ENCODE assay signal across 20 mouse cellular contexts in the genomic region with DNA sequence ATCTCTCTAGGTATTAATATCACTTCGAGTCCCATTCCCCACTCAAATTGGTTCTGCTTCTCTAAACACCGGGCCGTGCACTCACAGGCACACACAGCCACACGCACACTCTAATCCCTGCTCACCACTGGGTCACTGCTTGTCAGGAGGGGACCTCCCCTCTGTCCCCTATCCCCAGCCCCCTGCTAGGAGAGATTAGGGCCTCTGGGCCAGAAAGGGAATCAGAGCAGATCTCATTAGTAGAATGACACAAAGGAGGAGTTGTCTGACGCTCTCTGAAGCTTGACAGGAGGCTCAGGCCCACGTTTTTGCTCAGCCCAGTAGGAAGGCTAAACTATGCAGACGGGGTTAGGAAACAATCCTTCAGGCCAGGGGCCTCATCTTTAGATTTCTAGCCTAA. TPM values are rescaled to one million over a fixed set of nuclear protein-coding genes. Genes with fewer than 3 reads are reported as not detected.
A peak's percentile ranks its signal among the peaks of the same experiment; 100 is the strongest.
DNase-seq lines count a peak whose midpoint lies in the region; ATAC-seq lines count a peak whose summit lies in the region.
"Had no signal": no experiment of that assay in that cellular context is flagged by ENCODE, and none has a peak within 500 bp of the region (broad histone marks: within the 10 kb centered on the region; RNA-seq: fewer than 3 reads in every experiment).

No protein-coding gene starts in this region.

- no peak overlapping the region for H3K27ac ChIP-seq in hindbrain, embryonic 10.5 days
- no peak overlapping the region for H3K27ac ChIP-seq in hindbrain, embryonic 16.5 days (ENCODE audit: low read depth, low read length)
- H3K27ac ChIP-seq in embryonic facial prominence, embryonic 12.5 days: no peak overlapping the region
- no peak overlapping the region for H3K27ac ChIP-seq in midbrain, embryonic 16.5 days (ENCODE audit: low read length)
- H3K27ac ChIP-seq: intestine, embryonic 15.5 days had no signal

- no peaks in the 10 kb centered on the region for H3K27me3 ChIP-seq in hindbrain, embryonic 10.5 days (ENCODE audit: insufficient read depth, poor library complexity, severe bottlenecking)
- H3K27me3 ChIP-seq in hindbrain, embryonic 16.5 days (replicated peaks; ENCODE audit: control insufficient read depth, insufficient read depth, low read length): no peaks in the 10 kb centered on the region
- H3K27me3 ChIP-seq in embryonic facial prominence, embryonic 12.5 days: no peaks in the 10 kb centered on the region
- H3K27me3 ChIP-seq in midbrain, embryonic 16.5 days (ENCODE audit: control insufficient read depth, insufficient read depth, low read depth, low read length): no peaks in the 10 kb centered on the region
- H3K27me3 ChIP-seq: intestine, embryonic 15.5 days had no signal

- H3K4me3 ChIP-seq in hindbrain, embryonic 10.5 days: no peak overlapping the region
- no peak overlapping the region for H3K4me3 ChIP-seq in hindbrain, embryonic 16.5 days (ENCODE audit: low read length)
- H3K4me3 ChIP-seq in embryonic facial prominence, embryonic 12.5 days: no peak overlapping the region
- no peak overlapping the region for H3K4me3 ChIP-seq in midbrain, embryonic 16.5 days (ENCODE audit: low read depth, low read length)
- H3K4me3 ChIP-seq: intestine, embryonic 15.5 days had no signal

- H3K4me1 ChIP-seq in hindbrain, embryonic 10.5 days (replicated peaks): peaks cover 4% of the 10 kb centered on the region; the same call in 1 of the 2 replicates
- H3K4me1 ChIP-seq in hindbrain, embryonic 16.5 days (ENCODE audit: control insufficient read depth, insufficient read depth, low read depth, low read length): no peaks in the 10 kb centered on the region
- H3K4me1 ChIP-seq in embryonic facial prominence, embryonic 12.5 days: no peaks in the 10 kb centered on the region
- peaks cover 2% of the 10 kb centered on the region; the same call in 1 of the 2 replicates for H3K4me1 ChIP-seq in midbrain, embryonic 16.5 days (ENCODE audit: control insufficient read depth, insufficient read depth, low read length)
- H3K4me1 ChIP-seq: intestine, embryonic 15.5 days had no signal

- H3K9me3 ChIP-seq in hindbrain, embryonic 10.5 days: no peaks in the 10 kb centered on the region
- no peaks in the 10 kb centered on the region for H3K9me3 ChIP-seq in hindbrain, embryonic 16.5 days (ENCODE audit: control insufficient read depth, low read length)
- H3K9me3 ChIP-seq in embryonic facial prominence, embryonic 12.5 days: no peaks in the 10 kb centered on the region
- H3K9me3 ChIP-seq in midbrain, embryonic 16.5 days (replicated peaks; ENCODE audit: control insufficient read depth, low read length, poor library complexity, severe bottlenecking): no peaks in the 10 kb centered on the region
- H3K9me3 ChIP-seq: intestine, embryonic 15.5 days had no signal

- no peak overlapping the region for H3K4me2 ChIP-seq in hindbrain, embryonic 16.5 days (ENCODE audit: low read length)
- no peak overlapping the region for H3K4me2 ChIP-seq in embryonic facial prominence, embryonic 12.5 days (replicated peaks)
- H3K4me2 ChIP-seq in midbrain, embryonic 16.5 days (ENCODE audit: low read length): no peak overlapping the region
- H3K4me2 ChIP-seq: intestine, embryonic 15.5 days had no signal

- 7% methylated on average over 7 of the region's 7 CpGs for WGBS in hindbrain, embryonic 10.5 days
- WGBS in hindbrain, embryonic 16.5 days: 11% methylated on average over 7 of the region's 7 CpGs
- 6% methylated on average over 7 of the region's 7 CpGs for WGBS in embryonic facial prominence, embryonic 12.5 days
- 2% methylated on average over 7 of the region's 7 CpGs for WGBS in midbrain, embryonic 16.5 days

- ATAC-seq in hindbrain, embryonic 16.5 days: no peak
- ATAC-seq in embryonic facial prominence, embryonic 12.5 days (ENCODE audit: insufficient number of reproducible peaks, insufficient read depth, low FRiP score, low TSS enrichment): peak; percentile 72
- ATAC-seq in midbrain, embryonic 16.5 days: peak; percentile 64; the same call in 1 of the 2 replicates
- ATAC-seq: intestine, embryonic 15.5 days had no signal

- H3K9ac ChIP-seq in hindbrain, embryonic 16.5 days (ENCODE audit: low read depth, low read length): no peak overlapping the region
- no peak overlapping the region for H3K9ac ChIP-seq in embryonic facial prominence, embryonic 12.5 days
- peak overlapping the region; percentile 50; the same call in 1 of the 2 replicates for H3K9ac ChIP-seq in midbrain, embryonic 16.5 days (ENCODE audit: low read depth, low read length)
- H3K9ac ChIP-seq: intestine, embryonic 15.5 days had no signal

- DNase-seq in hindbrain, embryonic 10.5 days (ENCODE audit: low spot score): peak; percentile 5
- DNase-seq in embryo, embryonic 10 days (ENCODE audit: low spot score): peak; percentile 22
- DNase-seq in layer of hippocampus, postnatal 25 days (ENCODE audit: extremely low spot score in 1 of 2, low spot score in 1 of 2): no peak
- no peak for DNase-seq in right cerebral cortex, postnatal 10 days (ENCODE audit: low spot score in 2 of 2)
- DNase-seq: adrenal gland, adult 2 months; cerebellum, adult 8-10 months; gastrocnemius, postnatal 14 days; heart, postnatal 14 days; kidney, postnatal 10 days; lung, adult 2 months; lung, postnatal 4 days; right cerebral cortex, postnatal 25 days had no signal

- H3K36me3 ChIP-seq in hindbrain, embryonic 10.5 days: no peaks in the 10 kb centered on the region
- H3K36me3 ChIP-seq in hindbrain, embryonic 16.5 days (ENCODE audit: control insufficient read depth, insufficient read depth, low read length): no peaks in the 10 kb centered on the region
- H3K36me3 ChIP-seq in embryonic facial prominence, embryonic 12.5 days: no peaks in the 10 kb centered on the region
- no peaks in the 10 kb centered on the region for H3K36me3 ChIP-seq in midbrain, embryonic 16.5 days (ENCODE audit: control insufficient read depth, insufficient read depth, low read length)
- H3K36me3 ChIP-seq: intestine, embryonic 15.5 days had no signal

RNA-seq across cellular contexts. Expression of a gene that starts 1.0 kb away (rescaled TPM):
- not detected in 2 replicates for polyA plus RNA-seq in hindbrain, embryonic 10.5 days (2016; fragmentation: Nextera tagmentation; extraction: Ambion mirVana)
- polyA plus RNA-seq in hindbrain, embryonic 16.5 days (2015; fragmentation: Nextera tagmentation; extraction: Ambion mirVana): not detected in 2 replicates
- not detected in 2 replicates for polyA plus RNA-seq in embryonic facial prominence, embryonic 12.5 days (2016; fragmentation: Nextera tagmentation; extraction: Ambion mirVana)
- not detected in 2 replicates for polyA plus RNA-seq in midbrain, embryonic 16.5 days (2015; fragmentation: Nextera tagmentation; extraction: Ambion mirVana)
- not detected for total RNA-seq in layer of hippocampus, postnatal 25 days (2021)
- total RNA-seq: adrenal gland, adult 2 months; gastrocnemius, postnatal 14 days; heart, postnatal 14 days; liver, adult 2 months had no signal
- polyA plus RNA-seq: C2C12; intestine, embryonic 15.5 days; liver, adult 2 months; lung, adult 2 months had no signal

RNA-seq across cellular contexts. Expression of a gene that starts 1.6 kb away (rescaled TPM):
- not detected in 2 replicates for polyA plus RNA-seq in hindbrain, embryonic 10.5 days (2016; fragmentation: Nextera tagmentation; extraction: Ambion mirVana)
- not detected in 2 replicates for polyA plus RNA-seq in hindbrain, embryonic 16.5 days (2015; fragmentation: Nextera tagmentation; extraction: Ambion mirVana)
- polyA plus RNA-seq in embryonic facial prominence, embryonic 12.5 days (2016; fragmentation: Nextera tagmentation; extraction: Ambion mirVana): 0.09 TPM in 1 of 2 replicates, not detected in the other
- polyA plus RNA-seq in midbrain, embryonic 16.5 days (2015; fragmentation: Nextera tagmentation; extraction: Ambion mirVana): 0.24 and 0.27 TPM in 2 replicates
- total RNA-seq in layer of hippocampus, postnatal 25 days (2021): not detected
- total RNA-seq: adrenal gland, adult 2 months; gastrocnemius, postnatal 14 days; heart, postnatal 14 days; layer of hippocampus, postnatal 14 days; left cerebral cortex, postnatal 36 days; liver, adult 2 months had no signal
- polyA plus RNA-seq: adrenal gland, adult 2 months; C2C12; intestine, embryonic 15.5 days; liver, adult 2 months; lung, adult 2 months had no signal

RNA-seq across cellular contexts. Expression of a gene that starts 40.8 kb away (rescaled TPM):
- polyA plus RNA-seq in hindbrain, embryonic 10.5 days (2016; fragmentation: Nextera tagmentation; extraction: Ambion mirVana): 902 and 1,086 TPM in 2 replicates
- polyA plus RNA-seq in hindbrain, embryonic 16.5 days (2015; fragmentation: Nextera tagmentation; extraction: Ambion mirVana): 1,540 and 1,671 TPM in 2 replicates
- 1,124 and 1,186 TPM in 2 replicates for polyA plus RNA-seq in embryonic facial prominence, embryonic 12.5 days (2016; fragmentation: Nextera tagmentation; extraction: Ambion mirVana)
- 1,578 and 1,695 TPM in 2 replicates for polyA plus RNA-seq in midbrain, embryonic 16.5 days (2015; fragmentation: Nextera tagmentation; extraction: Ambion mirVana)
- total RNA-seq in layer of hippocampus, postnatal 25 days (2021): 1,000 to 10,000 TPM; 1,670 to 1,760 TPM

RNA-seq across cellular contexts. Expression of a gene that starts 41.9 kb away (rescaled TPM):
- polyA plus RNA-seq in hindbrain, embryonic 10.5 days (2016; fragmentation: Nextera tagmentation; extraction: Ambion mirVana): not detected in 2 replicates
- not detected in 2 replicates for polyA plus RNA-seq in hindbrain, embryonic 16.5 days (2015; fragmentation: Nextera tagmentation; extraction: Ambion mirVana)
- not detected in 2 replicates for polyA plus RNA-seq in embryonic facial prominence, embryonic 12.5 days (2016; fragmentation: Nextera tagmentation; extraction: Ambion mirVana)
- polyA plus RNA-seq in midbrain, embryonic 16.5 days (2015; fragmentation: Nextera tagmentation; extraction: Ambion mirVana): not detected in 2 replicates
- total RNA-seq in layer of hippocampus, postnatal 25 days (2021): not detected
- total RNA-seq: adrenal gland, adult 2 months; gastrocnemius, postnatal 14 days; heart, postnatal 14 days; layer of hippocampus, postnatal 14 days; left cerebral cortex, postnatal 36 days; liver, adult 2 months had no signal
- polyA plus RNA-seq: adrenal gland, adult 2 months; C2C12; intestine, embryonic 15.5 days; liver, adult 2 months; lung, adult 2 months had no signal

Comparison
In these comparisons a context has a peak if more than half of its experiments do, and no peak if none do; other contexts are left out.
1. DNase-seq: peak in hindbrain, embryonic 10.5 days (single experiment) and embryo, embryonic 10 days (single experiment); none in layer of hippocampus, postnatal 25 days (0 of 2) and right cerebral cortex, postnatal 10 days (0 of 2).